Mouse (Mus musculus): ENCODE results near the gene Sbk2.

The Sbk2 gene

DNA sequence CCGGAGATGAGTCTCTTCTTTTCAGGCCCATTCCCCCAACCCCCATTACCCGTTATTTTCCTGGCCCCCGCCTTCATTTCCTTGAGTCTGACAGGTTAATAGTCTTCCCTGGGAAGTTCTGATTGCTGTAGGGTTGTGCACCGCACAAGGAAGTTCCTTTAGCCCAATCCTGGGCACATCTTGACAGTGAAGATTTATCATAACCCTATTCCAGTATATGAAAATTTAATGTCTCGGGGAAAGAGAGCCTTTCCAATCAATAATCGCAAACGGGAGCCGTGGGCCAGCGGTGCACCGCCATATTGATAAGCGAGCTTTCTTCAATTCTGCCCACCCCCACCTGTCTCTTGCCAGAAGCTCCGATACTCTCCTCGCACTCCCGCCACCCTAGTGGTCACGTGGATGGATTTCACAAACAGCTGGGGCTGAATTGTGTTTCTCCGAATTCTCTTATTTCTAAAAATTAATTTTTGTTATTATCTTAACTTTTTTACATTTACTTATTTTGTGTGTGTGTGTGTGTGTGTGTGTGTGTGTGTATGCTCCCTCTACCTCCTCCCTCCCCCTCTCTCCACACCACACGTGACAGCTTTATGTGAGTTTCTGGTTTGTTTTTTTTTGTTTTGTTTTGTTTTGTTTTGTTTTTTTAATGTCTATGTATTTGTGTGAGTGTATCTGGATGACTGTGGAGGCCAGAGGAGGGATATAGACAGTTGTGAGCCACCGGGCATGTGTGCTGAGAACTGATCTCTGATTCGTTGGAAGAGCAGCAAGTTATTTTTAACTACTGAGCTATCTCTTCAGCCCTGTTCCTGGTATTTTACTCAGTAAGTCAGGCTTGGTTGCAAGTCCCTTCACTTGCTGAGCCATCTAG lies 64.3 kb downstream of the Sbk2 start:
- ChIA-PET CTCF (interaction anchor here (0.6 to 4.9 kb wide), 36 partner anchors 11 to 1295 kb away, joined by 3 to 63 read pairs (median 4); partner anchors contain the start of genes Isoc2b (in 2 of the 4), Isoc2a (in 1 of the 4), Rpl28 (in 1 of the 4) and Tnni3 (in 1 of the 4)), POLR2A (interaction anchor here (0.6 to 11.3 kb wide), 74 partner anchors 8 to 1272 kb away, joined by 3 to 159 read pairs (median 4); partner anchors contain the start of genes Ube2s (in 4 of the 4), Cox6b2 (in 3 of the 4), Isoc2a (in 3 of the 4) and Isoc2b (in 3 of the 4))

DNA sequence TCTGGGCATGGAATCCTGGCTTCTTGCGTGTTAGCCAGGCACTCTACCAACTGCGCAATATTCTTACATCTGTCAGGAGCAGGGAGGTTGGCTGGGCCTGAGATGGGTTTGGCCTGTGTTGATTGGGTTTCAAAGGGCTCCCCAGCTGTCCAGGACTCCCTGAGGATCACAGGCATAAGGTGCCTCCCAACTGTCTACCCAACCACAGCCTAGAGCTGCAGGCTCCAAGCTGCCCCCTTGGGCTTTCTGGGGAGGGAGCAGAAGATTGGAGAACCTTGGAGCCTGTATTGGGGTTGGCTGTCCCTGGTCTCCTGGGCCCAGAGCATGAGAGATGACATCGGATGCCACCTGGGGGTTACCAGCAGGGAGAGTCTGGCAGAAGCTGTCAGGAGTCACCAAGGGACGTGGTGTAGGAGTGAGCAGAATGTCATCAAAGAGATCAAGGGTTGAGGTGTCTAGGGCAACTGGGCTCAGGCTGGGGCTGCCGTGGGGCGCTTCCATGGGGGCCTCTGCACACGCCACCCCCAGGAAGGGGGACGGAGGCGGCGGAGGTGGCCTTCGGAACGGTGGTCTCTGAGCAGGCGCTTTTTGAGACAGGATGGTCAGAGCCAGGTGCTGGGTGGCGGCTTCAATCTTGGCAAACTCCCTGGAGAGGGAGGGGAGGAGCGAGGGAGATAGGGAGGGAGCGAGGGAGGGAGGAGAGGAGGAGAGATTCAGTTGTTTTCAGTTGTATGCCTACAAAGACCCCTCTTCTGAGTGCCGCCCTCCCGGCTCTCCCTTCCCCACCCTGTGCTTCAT lies 65.2 kb downstream of the Sbk2 start:
- CTCF ChIA-PET: interaction anchor here in 3 of 4 experiments (0.6 to 4.9 kb wide), 12 partner anchors 12 to 755 kb away, joined by 3 to 63 read pairs (median 5); partner anchors contain the start of genes Isoc2a (in 2 of the 3), Cox6b2 (in 1 of the 3) and Tnni3 (in 1 of the 3)
- POLR2A ChIA-PET: interaction anchor here (0.6 to 11.3 kb wide), 46 partner anchors 7 to 1206 kb away, joined by 3 to 159 read pairs (median 4); partner anchors contain the start of genes Isoc2a (in 3 of the 4), Ube2s (in 3 of the 4), Isoc2b (in 2 of the 4) and Rpl28 (in 2 of the 4)

- ChIA-PET POLR2A (interaction anchor here in 3 of 4 experiments (0.8 to 2.1 kb wide), 14 partner anchors 8 to 210 kb away, joined by 3 to 11 read pairs (median 4); partner anchors contain the start of genes Ube2s (in 3 of the 3), Isoc2a (in 2 of the 3), Hspbp1 (in 1 of the 3) and Isoc2b (in 1 of the 3)), CTCF (interaction anchor here in 2 of 4 experiments (1.0 to 1.5 kb wide), 3 partner anchors 16 to 18 kb away, joined by 4 read pairs; partner anchors contain the start of gene Isoc2a (in 1 of the 2))
Measured at GRCm38 (mm10) chr7:4895186-4895585, 69.0 kb downstream of the Sbk2 start.
